Mouse (Mus musculus) adrenal gland (tissue): ENCODE data around the gene Plcb1.

Source experiments
- intact Hi-C: fragments of 180-260 bp; cut with DNase I; formaldehyde crosslinking; loops from one replicate; pipeline ENCODE4 v1.15.1; 2025

Plcb1 gene

GRCm38 (mm10) chr2:135492777-135493176 is 706.9 kb downstream of the Plcb1 start:
- intact Hi-C loops, result no loop called here

GRCm38 (mm10) chr2:135496553-135496952 is 710.7 kb downstream of the Plcb1 start:
- intact Hi-C loops, result no loop called here

- intact Hi-C loops, result no loop called here
Measured at GRCm38 (mm10) chr2:135497251-135497650, 711.4 kb downstream of the Plcb1 start.

- intact Hi-C loops, result no loop called here
Measured at GRCm38 (mm10) chr2:135500872-135501271, 715.0 kb downstream of the Plcb1 start.

- intact Hi-C loops, result no loop called here
Measured at GRCm38 (mm10) chr2:135503328-135503997, 717.6 kb downstream of the Plcb1 start.

GRCm38 (mm10) chr2:135503998-135504354 is 718.1 kb downstream of the Plcb1 start:
- intact Hi-C loops, result no loop called here

- intact Hi-C loops, result no loop called here
Measured at GRCm38 (mm10) chr2:135507111-135507510, 721.2 kb downstream of the Plcb1 start.

- intact Hi-C loops, result no loop called here
Measured at GRCm38 (mm10) chr2:135518956-135519355, 733.1 kb downstream of the Plcb1 start.
